Mouse (Mus musculus) C2C12 (cell line): ENCODE results near the gene Atp5s.

Experiments
- CTCF ChIP-seq: IDR thresholded peaks from one replicate; pipeline ENCODE4 v1.5.1; 2011; ENCODE audit not compliant: control insufficient read depth, insufficient read depth, insufficient read length
- MAX ChIP-seq: IDR thresholded peaks from one replicate; pipeline ENCODE4 v1.6.1; 2011; ENCODE audit warnings: mild to moderate bottlenecking, control low read depth
- MYOG ChIP-seq: IDR thresholded peaks from one replicate; pipeline ENCODE4 v1.6.1; 2011; ENCODE audit not compliant: control insufficient read depth, insufficient read length; ENCODE audit errors: extremely low read depth

- TF ChIP-seq CTCF (no peak), MYOG (no peak), MAX (no peak)
These were observed 4.5 kb downstream of the Atp5s start for GRCm38 (mm10) chr12:69729246-69729645.
